Mouse (Mus musculus) liver, embryonic 11.5 days (tissue): ENCODE measurements around the gene Pelp1. TPM values are rescaled to one million over a fixed set of nuclear protein-coding genes. Genes with fewer than 3 reads are reported as not detected.

Source experiments
- microRNA-seq: library from miRNA; unstranded; fragments of <30 nt; microRNA quantifications from one replicate; pipeline ENCODE4, GENCODE M21; 2017; ENCODE audit warnings: borderline number of aligned reads
- polyA plus RNA-seq: library from polyadenylated mRNA; unstranded; fragments of >200 nt; fragmentation: Nextera tagmentation; extraction: Ambion mirVana; gene quantifications from 2 replicates; pipeline ENCODE4 v1.2.1, GENCODE M21; 2014

The Pelp1 gene
- polyA plus RNA-seq, 1 experiment from 2014 or later: 48.5 TPM

Small RNAs within 50 kb of the gene (microRNA-seq; reads per million reads assigned to microRNA genes)
- not detected for gene Mir7115

Other genes starting within 250 kb of the Pelp1 start
- 0.75 and 0.81 TPM in 2 replicates for gene Slc16a11, start 197.3 kb downstream of the Pelp1 start, polyA plus RNA-seq
- 9.1 and 10.1 TPM in 2 replicates for gene Slc16a13, start 189.0 kb downstream of the Pelp1 start, polyA plus RNA-seq
- 6.8 and 7.3 TPM in 2 replicates for gene Bcl6b, start 180.2 kb downstream of the Pelp1 start, polyA plus RNA-seq
- gene 0610010K14Rik, start 172.1 kb downstream of the Pelp1 start, polyA plus RNA-seq: 138 and 140 TPM in 2 replicates
- gene Gm21988, start 170.2 kb downstream of the Pelp1 start, polyA plus RNA-seq: 7.6 and 9.6 TPM in 2 replicates
- gene Rnasek, start 170.2 kb downstream of the Pelp1 start, polyA plus RNA-seq: 184 and 188 TPM in 2 replicates
- 21.5 and 22.5 TPM in 2 replicates for gene Alox12, start 154.7 kb downstream of the Pelp1 start, polyA plus RNA-seq
- gene Alox12e, start 87.4 kb downstream of the Pelp1 start, polyA plus RNA-seq: 0.29 TPM in 1 of 2 replicates, not detected in the other
- 1.0 and 2.1 TPM in 2 replicates for gene Alox15, start 58.0 kb downstream of the Pelp1 start, polyA plus RNA-seq
- gene Arrb2, start 22.6 kb upstream of the Pelp1 start, polyA plus RNA-seq: 31.5 and 35.9 TPM in 2 replicates
- 33.8 and 36.2 TPM in 2 replicates for gene Med11, start 41.9 kb upstream of the Pelp1 start, polyA plus RNA-seq
- gene Zmynd15, start 49.4 kb upstream of the Pelp1 start, polyA plus RNA-seq: 0.19 and 0.58 TPM in 2 replicates
- gene Cxcl16, start 50.0 kb upstream of the Pelp1 start, polyA plus RNA-seq: 0.91 and 1.6 TPM in 2 replicates
- gene Tm4sf5, start 95.2 kb upstream of the Pelp1 start, polyA plus RNA-seq: 5.5 TPM in 2 replicates
- gene Vmo1, start 104.6 kb upstream of the Pelp1 start, polyA plus RNA-seq: 0.39 and 0.80 TPM in 2 replicates
- gene Gltpd2, start 109.2 kb upstream of the Pelp1 start, polyA plus RNA-seq: 20.2 and 20.5 TPM in 2 replicates
- gene Psmb6, start 115.3 kb upstream of the Pelp1 start, polyA plus RNA-seq: 619 and 649 TPM in 2 replicates
- not detected in 2 replicates for gene Gm40193, start 122.9 kb upstream of the Pelp1 start, polyA plus RNA-seq
- 2.7 and 3.4 TPM in 2 replicates for gene Pld2, start 130.0 kb upstream of the Pelp1 start, polyA plus RNA-seq
- gene Mink1, start 152.8 kb upstream of the Pelp1 start, polyA plus RNA-seq: 15.6 and 16.0 TPM in 2 replicates
- not detected in 2 replicates for gene 4930544D05Rik, start 205.8 kb upstream of the Pelp1 start, polyA plus RNA-seq
- not detected in 2 replicates for gene Chrne, start 209.2 kb upstream of the Pelp1 start, polyA plus RNA-seq
- gene Gp1ba, start 229.1 kb upstream of the Pelp1 start, polyA plus RNA-seq: 15.3 and 16.4 TPM in 2 replicates
- 113 and 114 TPM in 2 replicates for gene Rnf167, start 237.2 kb upstream of the Pelp1 start, polyA plus RNA-seq
- 115 and 126 TPM in 2 replicates for gene Slc25a11, start 237.4 kb upstream of the Pelp1 start, polyA plus RNA-seq
- gene Pfn1, start 244.6 kb upstream of the Pelp1 start, polyA plus RNA-seq: 2,285 and 2,367 TPM in 2 replicates
- 19.8 and 20.1 TPM in 2 replicates for gene Eno3, start 247.2 kb upstream of the Pelp1 start, polyA plus RNA-seq